Mouse (Mus musculus) myocyte (in vitro differentiated cells): ENCODE measurements around the gene Hoxc9.

Source experiments
- CEBPB ChIP-seq: IDR thresholded peaks from 2 replicates; pipeline ENCODE4 v1.6.1; 2011; ENCODE audit warnings: mild to moderate bottlenecking, moderate library complexity; ENCODE audit not compliant: poor library complexity, insufficient read depth, severe bottlenecking
- MYOD1 ChIP-seq, 3 experiments: IDR thresholded peaks; one replicate each; pipeline ENCODE4 v1.6.1; 2011; ENCODE audit warnings: control low read depth in 2 of 3, low read depth in 2 of 3, mild to moderate bottlenecking in 2 of 3, moderate library complexity in 1 of 3; ENCODE audit not compliant: insufficient read length in 2 of 3, control insufficient read depth in 1 of 3
- POLR2A ChIP-seq: IDR thresholded peaks from one replicate; pipeline ENCODE4 v1.6.1; 2011; ENCODE audit warnings: low read depth, mild to moderate bottlenecking, control low read depth, moderate library complexity; ENCODE audit not compliant: insufficient read length

GRCm38 (mm10) chr15:102980352-102980751 lies 4.1 kb downstream of the Hoxc9 start:
- TF ChIP-seq CEBPB (no peak), POLR2A (no peak), MYOD1 (IDR thresholded peaks at IDR 0.05; ENCODE audit: control insufficient read depth in 1 of 3, insufficient read length in 2 of 3, low read depth in 2 of 3) (no peak)
